In the genomic region with DNA sequence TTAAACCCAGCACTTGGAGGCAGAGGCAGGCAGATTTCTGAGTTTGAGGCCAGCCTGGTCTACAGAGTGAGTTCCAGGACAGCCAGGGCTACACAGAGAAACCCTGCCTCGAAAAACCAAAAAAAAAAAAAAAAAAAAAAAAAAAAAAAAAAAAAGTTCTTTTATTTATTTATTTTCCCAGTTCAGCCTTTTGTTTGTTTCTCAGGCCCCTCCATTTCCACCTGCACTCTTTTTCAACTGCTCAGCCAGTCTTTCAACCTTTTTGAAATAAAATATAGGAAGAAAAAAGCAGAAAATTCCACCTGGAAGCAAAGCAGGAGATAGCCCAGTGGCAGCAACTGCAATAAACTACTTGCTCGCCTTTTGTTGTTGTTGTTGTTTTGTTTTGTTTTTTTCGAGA, we compare ENCODE assay signal across 1 mouse cellular context. TPM values are rescaled to one million over a fixed set of nuclear protein-coding genes. Genes with fewer than 3 reads are reported as not detected.
"Had no signal": no experiment of that assay in that cellular context is flagged by ENCODE, and none has a peak within 500 bp of the region (broad histone marks: within the 10 kb centered on the region; RNA-seq: fewer than 3 reads in every experiment).

No protein-coding gene starts in this region.

RNA-seq across cellular contexts. Expression of a gene that starts 46.1 kb away (rescaled TPM):
- total RNA-seq: neutrophil, adult 5-6 weeks had no signal
